Mouse (Mus musculus): Measurements from ENCODE around the gene Apopt1. TPM values are rescaled to one million over a fixed set of nuclear protein-coding genes. Genes with fewer than 3 reads are reported as not detected.
A peak's percentile ranks its signal among the peaks of the same experiment; 100 is the strongest.

Gene Apopt1
- 10 to 100 TPM; 37.0 to 40.0 TPM for total RNA-seq (2021)

DNA sequence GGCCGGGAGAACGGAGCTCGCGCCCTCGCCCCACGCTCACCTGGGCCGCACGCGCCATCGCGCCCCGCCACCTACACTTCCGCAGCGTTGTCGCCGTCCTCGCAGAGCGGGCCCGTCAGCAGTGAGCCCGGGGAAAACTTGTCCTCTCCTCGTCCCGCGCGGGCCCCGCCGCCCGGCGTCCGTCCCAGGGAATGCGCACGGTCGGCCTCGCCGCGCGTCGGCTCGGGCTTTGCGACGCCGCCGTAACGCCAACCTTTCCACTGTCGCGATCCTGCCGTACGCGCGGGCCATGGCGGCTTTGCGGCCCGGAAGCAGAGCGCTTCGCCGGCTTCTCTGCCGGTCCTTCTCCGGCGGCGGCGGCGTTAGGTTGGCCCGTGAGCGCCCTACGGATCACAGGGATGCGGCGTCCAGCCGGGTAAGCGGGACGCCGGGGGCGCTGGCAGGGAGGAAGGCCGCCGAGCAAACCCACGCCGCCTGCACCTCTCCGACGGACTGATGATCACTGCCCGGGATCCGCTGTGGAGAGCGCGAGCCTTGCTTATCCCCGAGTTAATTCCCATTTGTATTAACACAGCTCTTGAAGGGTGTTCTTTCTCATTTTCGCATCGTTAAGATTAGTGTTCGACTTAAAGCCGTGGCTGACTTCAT lies at the start of gene Apopt1, which contains the start of gene Bag5:
Apopt1 (plus strand) TSS at position 258 of the 648 bp plus-strand sequence.
Bag5 (minus strand) TSS at position 254 of the 648 bp plus-strand sequence.
- peak; percentile 93 to 94 for DNase-seq (ENCODE audit: low spot score in 2 of 2)
- intact Hi-C loops (cut with DNase I) = no loop called here

DNA sequence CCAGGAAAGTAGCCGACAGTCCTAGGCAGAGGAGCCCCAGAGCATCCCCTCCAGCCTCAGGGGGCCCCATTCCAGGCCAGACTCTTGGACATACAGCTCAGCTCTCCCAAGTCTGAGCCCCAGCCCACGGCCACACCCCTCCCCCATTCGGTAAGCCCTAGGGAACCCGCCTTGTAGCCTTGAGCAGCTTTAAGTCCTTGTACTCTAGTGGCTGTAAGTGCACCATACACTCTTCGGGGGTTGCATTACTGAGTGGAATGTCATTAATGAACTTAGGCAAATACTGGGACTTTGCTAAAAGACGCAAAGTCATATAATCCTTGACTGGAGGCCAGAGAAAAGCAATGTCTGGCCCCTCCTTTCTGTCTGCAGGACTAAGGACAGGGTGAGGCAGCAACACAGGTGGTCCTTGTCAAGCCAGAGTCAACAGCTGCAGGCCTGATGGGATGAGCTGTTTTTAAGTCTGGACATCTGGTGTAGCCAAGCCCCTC lies 48.9 kb upstream of the Apopt1 start:
- no peak for DNase-seq (ENCODE audit: low spot score in 2 of 2)

DNA sequence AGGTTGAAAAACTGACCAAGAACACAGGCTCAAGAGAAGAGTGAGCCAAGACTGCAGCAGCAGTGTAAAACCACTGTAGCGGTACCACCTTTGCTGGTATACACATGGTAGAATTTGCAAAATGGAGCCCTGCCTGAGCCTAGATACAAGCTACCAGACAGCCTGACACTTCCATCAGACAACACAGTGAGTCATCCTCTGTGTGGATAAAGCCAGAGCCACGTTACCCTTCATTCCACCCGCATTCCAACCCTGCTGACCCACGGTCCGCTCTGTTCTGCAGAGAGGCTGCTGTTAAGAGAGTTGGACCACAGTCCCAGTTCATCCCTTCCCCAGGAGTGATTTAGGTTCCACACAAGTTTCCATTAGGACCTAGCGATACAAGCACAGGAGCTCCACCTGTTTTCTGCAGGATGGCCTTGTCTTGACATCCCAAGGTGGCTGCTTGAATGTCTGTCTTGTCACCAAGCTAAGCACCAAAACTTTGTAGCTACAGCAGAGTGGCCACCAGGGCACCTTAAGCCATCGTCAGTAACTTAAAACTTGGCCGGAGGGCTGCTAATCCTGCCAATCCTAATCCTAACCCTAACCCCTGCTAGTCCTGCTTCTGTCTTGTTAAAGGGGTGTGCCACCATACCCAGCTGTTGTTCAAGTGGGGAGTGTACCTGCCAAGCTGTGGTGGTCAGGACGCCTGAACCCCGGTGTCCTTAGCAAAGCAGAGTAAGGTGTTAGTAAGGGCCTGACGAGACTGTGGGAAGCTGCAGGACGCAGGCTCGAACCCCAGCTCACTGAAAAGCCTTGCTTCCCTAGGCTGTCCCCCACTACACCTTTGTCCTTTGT lies 47.8 kb upstream of the Apopt1 start:
- intact Hi-C loops (cut with DNase I) = no loop called here
- DNase-seq (ENCODE audit: low spot score in 2 of 2) = no peak

More for the DNA sequence above, 48.9 kb upstream of the Apopt1 start:
- intact Hi-C loops (cut with DNase I) = no loop called here

DNA sequence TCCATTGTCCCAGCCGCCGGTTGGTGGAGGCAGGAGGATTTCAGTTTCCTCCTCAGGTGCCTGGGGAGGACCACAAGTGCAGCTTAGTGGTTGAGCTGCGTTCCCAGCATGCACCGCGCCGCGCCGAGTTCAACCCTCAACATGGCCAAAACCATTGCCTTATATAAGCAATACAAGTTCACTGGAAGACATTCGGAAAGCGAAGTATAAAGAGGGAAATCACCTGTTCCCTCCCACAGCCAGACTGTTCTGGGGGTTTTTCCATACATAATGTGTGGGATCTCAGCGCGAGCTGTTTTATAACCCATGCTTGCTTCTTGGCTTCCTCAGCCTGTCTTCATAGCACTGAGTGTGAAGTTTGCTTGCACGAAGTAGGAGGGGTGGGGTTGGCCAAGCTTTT lies 46.7 kb upstream of the Apopt1 start:
- peak; percentile 77 to 95 for DNase-seq (ENCODE audit: low spot score in 2 of 2)
- intact Hi-C loops (cut with DNase I) = no loop called here

DNA sequence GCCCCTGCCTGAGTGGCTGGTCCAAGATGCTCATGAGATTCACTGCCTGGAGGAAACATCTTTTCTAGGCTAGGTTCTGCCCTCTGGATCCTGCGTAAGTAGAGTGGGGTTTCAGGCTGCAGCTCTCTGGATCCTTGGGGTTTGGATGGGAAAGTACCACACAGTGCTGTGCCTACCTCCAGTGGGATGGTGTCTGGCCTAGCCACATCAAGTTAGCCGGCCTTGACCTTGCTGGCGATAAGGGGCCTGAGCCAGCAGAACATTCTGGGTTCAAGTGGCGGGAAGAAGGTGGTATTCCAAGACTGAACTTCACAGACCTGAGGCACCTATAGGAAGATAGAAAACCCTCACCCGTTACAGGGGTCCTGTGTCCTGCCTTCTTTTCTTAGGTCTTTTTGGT lies 45.6 kb upstream of the Apopt1 start:
- intact Hi-C loops (cut with DNase I) = no loop called here
- no peak for DNase-seq (ENCODE audit: low spot score in 2 of 2)

DNA sequence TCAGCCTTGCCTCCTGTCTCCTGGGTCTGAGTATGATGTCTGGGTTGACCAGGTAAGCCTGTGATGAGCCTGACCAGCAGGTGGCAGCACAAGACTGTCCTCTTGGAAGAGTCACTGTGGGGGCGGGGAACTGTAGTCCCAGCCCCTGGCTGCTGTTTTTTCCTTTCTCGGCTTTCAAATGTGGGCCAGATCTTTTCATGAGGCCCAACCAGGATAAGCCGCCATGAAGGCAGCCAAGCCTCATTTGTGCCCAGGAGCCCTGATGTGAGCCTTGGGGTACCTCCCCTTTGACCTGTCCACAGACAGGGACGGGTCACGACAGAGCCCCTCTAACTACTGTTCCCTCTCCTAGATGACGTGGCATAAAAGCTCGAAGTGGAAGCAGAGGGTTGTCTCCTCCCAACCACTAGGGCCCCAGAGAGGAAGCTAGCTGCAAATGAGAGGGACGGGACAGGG lies 44.6 kb upstream of the Apopt1 start:
- intact Hi-C loops (cut with DNase I) = loop anchor here (1.0 kb wide), 2 partner anchors 28 to 64 kb away; no protein-coding TSS in a partner anchor
- peak; percentile 96 to 98 for DNase-seq (ENCODE audit: low spot score in 2 of 2)

DNA sequence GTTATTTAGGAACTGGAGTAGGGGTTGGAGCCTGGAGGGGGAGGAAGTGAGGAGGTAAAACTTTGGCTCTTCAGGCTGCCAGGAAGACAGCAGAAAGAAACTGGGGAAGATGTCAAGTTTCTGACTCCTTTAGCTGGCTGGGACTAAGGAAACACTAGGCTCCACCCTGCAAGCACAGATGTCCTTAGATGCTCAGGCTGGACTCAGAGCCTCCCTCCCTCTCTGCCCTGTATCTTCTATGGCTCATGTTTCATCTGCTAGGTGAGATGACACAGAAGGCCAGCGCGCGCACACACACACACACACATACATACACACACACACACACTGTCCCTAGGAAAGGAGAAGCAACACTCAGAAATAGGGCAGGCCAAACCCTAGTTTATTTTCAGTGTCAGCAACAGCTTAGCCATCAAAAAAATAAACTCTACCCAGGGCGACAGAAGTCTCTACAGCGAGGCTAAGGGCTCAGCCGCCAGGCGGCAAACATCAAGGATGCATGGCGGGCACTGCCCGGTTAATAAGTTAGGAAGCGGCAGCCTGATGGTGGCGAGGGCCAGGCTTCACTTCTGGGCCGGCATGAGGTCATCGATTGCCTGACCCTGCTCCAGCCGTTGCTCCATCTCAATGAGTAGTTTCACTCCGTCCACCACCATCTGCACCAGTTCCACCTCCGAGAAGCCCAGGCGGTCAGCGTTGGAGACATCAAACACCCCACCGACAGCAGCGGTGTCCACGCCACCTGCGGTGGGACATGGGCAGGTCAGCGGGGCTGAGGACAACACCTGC lies 43.9 kb upstream of the Apopt1 start:
- peak; percentile 31 to 73 for DNase-seq (ENCODE audit: low spot score in 2 of 2)

DNA sequence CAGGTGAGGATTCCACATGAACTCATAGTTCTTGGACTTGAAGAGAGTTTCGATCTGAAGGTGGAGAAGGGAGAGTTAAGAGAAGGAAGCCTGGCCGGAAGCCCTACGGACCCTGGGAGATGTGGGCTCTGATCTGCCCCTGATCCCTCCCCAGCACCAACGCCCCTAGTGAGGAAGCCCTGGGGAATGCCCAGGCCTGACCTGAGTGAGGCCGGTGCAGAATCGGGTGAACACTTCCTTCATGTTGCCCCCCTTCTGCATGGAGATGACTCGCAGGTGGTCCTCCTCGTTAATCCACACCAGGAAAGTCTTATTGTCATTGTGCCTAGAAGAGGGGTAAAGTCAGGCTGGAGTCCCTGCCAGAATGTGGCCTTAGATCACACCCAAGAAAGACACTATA lies 43.1 kb upstream of the Apopt1 start:
- intact Hi-C loops (cut with DNase I) = no loop called here
- DNase-seq (ENCODE audit: low spot score in 2 of 2) = no peak

More for the DNA sequence above, 43.9 kb upstream of the Apopt1 start:
- intact Hi-C loops (cut with DNase I) = loop anchor here (1.0 kb wide), 2 partner anchors 27 to 63 kb away; no protein-coding TSS in a partner anchor

DNA sequence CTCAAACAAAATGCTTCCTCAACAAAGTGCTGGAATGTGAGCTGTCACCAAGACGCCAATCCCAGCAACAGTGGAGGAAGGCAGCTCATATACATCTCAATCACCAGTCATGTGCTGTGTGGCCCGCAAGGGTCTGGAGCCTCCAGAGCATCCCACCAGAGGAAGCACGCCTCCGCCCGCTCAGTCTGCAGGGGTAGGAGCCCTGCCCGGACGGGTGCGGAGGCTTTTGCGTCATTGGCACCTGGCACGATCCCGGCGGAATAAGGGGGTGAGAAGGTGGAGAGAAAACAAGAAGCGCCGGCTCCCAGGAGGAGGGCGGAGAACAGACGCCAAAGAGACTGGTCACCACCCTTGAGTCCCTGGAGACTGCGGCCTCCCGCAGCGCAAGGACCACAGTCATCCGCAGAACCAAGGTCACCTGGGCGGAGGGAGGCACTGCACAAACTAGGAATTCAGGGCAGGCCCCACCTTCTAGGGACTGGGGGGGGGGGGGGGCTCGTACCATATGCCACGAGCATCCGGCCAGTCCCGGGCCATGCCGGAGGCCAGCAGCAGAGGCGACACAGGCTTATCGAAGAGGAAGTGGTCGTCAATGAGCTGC lies 42.6 kb upstream of the Apopt1 start:
- peak; percentile 49 to 90 for DNase-seq (ENCODE audit: low spot score in 2 of 2)
- intact Hi-C loops (cut with DNase I) = no loop called here

DNA sequence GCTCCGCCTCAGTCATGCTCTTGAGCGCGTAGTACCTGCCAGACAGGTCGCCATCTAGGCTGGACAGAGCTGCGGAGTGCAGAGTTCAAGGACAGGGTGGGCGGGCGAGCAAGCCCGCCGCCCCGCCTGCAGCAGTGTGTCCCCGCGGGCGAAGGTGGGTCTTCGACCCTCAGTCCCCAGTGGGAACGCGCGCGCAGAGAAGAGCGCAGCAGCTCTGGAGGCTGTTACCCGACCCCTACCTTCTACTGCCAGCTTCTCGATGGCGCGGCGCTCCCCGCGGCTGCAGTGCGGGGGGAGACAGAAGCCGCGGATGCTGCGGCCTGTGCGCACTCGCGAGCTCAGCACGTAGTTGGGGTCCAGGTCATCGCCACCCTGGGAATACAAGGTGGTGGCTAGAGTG lies 42.1 kb upstream of the Apopt1 start:
- intact Hi-C loops (cut with DNase I) = no loop called here

DNA sequence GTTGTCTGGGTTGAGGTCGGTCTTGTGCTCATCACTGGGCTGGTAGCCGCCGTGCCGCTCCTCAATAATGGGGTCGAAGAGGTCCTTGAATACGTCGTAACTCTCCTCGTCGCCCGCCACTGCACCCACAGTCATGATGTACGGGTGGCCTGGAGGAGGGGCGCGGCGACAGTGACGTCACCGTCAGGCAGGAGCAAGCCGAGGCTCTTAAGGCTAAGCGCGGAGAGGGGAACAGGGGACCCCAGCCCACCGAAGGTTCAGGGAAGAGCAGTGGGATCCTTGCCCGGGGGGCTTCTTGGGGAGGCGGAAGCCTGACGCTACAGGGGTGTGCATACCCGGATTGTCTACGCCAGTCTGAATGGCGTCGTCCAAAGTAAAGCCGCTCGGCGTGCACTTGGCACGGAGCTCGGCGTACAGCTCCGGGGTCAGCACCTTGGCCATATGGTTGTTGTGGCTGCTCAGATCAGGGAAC lies 41.6 kb upstream of the Apopt1 start:
- intact Hi-C loops (cut with DNase I) = no loop called here
- peak; percentile 81 to 83 for DNase-seq (ENCODE audit: low spot score in 2 of 2)

More for the DNA sequence above, 42.1 kb upstream of the Apopt1 start:
- peak in 1 of 2 experiments; percentile 17 for DNase-seq (ENCODE audit: low spot score in 2 of 2)

DNA sequence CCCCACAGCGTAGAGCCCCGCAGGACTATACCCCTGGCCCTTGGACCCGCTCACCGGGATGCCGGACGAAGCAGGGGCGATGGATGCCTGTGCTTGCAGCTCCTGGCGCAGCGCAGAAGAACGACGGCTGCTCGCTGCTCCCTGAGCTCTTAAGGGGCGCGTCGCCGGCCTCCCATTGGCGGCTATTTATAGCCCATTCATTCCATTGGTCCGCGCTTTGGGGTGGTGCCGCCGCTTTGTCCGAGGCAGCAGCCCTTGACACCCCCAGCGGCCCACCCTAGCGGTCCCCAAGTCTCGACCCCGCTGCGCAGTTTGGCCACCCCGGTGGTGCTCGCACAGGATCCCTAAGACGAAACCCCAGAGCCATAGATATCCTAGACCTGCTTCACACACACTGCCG lies 40.9 kb upstream of the Apopt1 start, which contains the start of gene Ckb:
Ckb (minus strand) TSS at position 163 of the 400 bp plus-strand sequence.
- intact Hi-C loops (cut with DNase I) = no loop called here
- DNase-seq (ENCODE audit: low spot score in 2 of 2) = peak; percentile 95 to 97

DNA sequence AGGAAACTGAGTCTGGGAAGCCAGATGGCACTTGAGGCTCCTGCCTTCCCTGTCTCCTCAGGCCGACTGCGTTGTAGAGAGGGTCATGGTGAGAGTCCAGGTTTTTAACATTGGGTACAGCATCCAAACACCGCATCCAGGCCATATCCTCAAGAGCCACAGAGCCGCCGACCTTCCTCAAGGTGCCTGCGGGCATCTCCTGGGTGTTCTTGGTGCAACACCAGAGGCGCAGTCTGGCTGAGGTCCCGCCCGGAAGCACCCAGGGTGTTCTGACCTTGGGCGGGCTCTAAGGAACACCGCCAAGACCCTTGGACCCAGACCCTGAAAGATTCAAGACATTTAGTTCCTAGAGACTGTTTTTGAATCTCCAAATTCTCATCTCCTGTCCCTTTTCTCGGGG lies 40.5 kb upstream of the Apopt1 start:
- DNase-seq (ENCODE audit: low spot score in 2 of 2) = no peak
- intact Hi-C loops (cut with DNase I) = no loop called here

DNA sequence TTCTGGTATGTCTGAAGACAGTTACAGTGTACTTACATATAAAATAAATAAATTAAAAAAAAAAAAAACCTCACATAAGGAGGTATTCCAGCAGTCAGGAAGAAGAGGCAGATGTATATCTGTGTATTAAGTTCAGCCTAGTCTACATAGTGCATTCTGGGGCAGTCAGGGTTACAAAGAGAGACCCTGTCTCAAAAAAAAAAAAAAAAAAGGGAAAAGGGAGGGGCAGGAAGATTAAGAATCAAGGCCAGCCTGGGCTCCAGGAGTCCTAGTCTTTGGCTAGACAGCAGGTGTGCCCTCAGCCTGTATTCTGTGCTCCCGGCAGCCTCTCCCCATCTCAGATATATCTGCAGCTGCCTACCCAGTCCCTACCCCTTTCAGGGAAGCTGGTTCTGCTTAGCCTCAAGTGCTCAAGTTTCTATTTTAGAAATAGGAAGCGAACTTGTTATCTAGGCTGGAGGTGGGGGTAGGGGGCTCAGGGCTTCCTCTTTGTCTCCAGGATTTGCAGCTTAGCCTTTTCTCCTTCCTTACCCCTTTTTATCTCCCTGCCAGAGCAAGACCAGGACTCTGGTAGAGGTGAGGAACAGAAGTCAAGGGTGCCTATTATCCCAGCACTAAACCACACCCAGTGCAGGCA lies 38.1 kb upstream of the Apopt1 start:
- intact Hi-C loops (cut with DNase I) = no loop called here
- no peak for DNase-seq (ENCODE audit: low spot score in 2 of 2)

DNA sequence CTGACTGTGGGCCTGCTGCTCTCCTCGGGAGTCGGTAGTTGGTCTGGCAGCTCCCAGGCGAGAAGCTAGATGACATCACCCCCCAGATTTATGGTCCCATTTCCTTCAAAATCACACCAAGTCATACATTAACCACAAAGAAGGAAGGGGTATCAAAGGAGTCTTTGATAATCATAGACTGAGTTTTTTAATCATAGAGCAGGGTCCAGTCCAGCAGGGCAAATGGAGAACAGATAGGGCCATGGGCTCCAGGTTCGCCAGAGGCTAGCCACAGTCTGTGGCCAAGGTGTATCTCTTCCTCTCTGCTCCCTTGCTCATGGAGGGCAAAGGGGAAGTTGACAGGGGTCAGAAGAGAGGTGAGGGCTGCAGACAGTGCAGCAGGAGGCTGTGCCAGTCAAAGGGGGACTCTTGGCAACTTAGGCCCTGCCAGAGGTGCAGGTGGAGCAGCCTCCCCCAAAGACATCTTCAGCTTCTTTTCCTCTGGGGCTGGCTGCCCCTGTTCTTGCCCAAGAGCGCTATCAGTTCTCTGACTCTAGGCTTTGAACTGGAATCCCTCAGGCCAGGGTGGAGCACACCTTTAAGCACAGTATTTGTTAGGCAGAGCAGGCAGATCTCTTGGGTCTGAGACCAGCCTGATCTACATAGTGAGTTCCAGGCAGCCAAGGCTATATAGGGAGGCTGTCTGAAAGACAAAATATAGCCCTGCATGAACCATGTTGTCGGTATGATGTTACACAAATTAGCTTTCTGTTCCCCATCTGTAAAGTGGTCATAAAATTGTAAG lies 37.1 kb upstream of the Apopt1 start:
- intact Hi-C loops (cut with DNase I) = no loop called here
- no peak for DNase-seq (ENCODE audit: low spot score in 2 of 2)

DNA sequence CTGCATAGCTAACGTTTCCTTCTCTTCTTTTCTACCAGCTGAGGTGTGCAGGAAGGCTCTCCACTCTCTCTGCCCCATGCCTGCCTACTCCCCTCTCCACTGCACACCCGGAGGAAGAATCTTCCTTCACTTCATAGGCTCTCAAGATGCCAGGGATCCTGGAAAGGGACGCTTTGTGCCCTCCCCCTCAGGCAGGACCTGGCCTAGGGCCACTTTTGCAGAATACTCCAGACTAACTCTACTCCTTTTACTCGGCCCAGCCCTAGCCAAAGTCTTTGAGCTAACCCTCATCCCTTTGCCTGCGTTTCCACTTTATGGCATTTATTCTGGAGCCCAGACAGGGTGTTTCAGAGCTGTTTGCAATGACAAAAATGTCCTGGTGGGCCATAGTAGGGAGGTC lies 35.6 kb upstream of the Apopt1 start:
- peak in 1 of 2 experiments; percentile 35 for DNase-seq (ENCODE audit: low spot score in 2 of 2)
- intact Hi-C loops (cut with DNase I) = no loop called here

DNA sequence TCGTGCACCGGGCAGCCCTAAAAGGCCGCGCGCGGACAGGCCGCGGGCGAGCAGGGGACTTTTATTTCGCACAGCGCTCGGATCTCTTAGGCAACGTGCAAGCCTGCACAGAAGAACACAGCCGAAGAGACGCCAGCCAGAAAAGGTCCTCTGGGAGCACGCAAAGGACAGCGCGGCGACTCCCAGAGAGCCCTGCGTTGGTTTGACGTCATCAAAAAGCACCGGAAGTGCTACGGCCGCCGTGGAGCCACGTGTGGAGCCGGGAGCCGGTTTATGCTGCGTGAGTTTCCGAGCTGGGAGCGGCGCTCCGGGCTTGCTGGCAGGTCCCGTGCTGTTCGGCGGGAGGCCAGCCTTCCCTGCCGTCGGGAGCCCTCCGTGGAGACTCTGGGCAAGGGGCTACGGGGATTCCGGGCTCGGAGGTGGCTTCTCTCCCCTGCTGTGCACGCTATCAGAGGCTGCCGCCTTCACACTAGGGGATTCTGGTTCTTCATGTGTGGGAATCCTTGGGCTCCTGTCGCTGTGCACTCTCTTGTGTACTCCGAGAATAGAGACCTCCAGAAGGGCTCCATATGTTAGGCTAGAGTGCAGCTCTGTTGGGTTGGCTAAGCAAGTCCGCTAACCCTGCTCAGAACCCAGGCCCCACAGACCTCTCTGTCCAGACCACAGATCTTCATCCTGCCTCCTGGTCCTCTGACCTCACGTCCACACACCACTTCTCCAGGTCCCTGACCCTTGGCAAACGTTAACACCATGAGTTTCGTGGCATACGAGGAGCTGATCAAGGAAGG lies 35.0 kb upstream of the Apopt1 start, which contains the start of gene Trmt61a:
Trmt61a (plus strand) TSS at position 224 of the 788 bp plus-strand sequence.
- intact Hi-C loops (cut with DNase I) = no loop called here
- peak; percentile 90 to 92 for DNase-seq (ENCODE audit: low spot score in 2 of 2)

All from left cerebral cortex, postnatal 25 days (tissue).